Mouse (Mus musculus) lung, postnatal 25 days (tissue): Measurements from ENCODE around the gene Cpa5.

ENCODE experiments used
- DNase-seq: peaks from one replicate; pipeline ENCODE4 v3.0.0; 2022; ENCODE audit warnings: low spot score

Cpa5 gene

GRCm38 (mm10) chr6:30604342-30604867 lies 6.4 kb upstream of the Cpa5 start:
- DNase-seq, result no peak

DNA sequence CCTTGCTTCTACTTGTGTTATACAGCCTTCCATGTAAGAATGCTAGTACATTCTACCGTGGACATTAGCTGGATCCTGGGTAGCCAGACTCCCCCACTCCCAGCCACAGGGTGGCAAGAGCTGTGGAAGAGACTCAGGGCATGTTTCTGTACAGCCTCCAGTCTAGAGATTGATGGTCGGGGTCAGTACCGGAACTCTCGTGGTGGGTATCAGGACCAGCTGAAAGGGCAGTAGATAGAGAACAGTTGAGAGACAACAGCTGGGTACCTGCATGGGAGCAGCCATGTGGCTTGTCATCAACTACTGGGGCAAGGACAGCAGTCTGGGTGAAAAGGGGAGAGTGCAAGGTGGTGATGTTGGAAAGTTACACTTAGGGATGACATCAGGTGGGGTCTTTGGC lies 5.7 kb upstream of the Cpa5 start:
- DNase-seq, result no peak

DNA sequence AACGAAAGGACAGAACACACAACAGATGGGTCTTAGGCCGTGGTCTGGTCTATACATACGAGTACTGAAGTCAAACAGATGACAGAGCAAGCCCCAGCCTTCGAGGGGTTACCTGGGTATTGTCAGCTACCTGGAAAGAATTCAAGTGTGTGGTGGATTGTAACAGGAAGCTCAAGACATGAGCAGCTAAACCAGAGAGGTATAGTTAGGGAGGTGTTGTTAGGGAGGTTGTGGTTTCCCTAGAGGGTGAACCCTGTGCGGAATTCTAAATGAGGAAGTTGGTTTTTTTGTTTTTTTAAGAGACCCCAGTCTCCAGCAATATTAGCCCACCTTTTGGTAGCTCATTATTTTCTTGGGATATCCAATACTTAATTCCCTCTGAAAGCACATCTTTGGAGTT lies 5.1 kb upstream of the Cpa5 start:
- DNase-seq, result no peak

- no peak for DNase-seq
Observed at GRCm38 (mm10) chr6:30611212-30611611, 402 bp downstream of the Cpa5 start.

- DNase-seq, result no peak
Observed at GRCm38 (mm10) chr6:30614251-30614650, 3.4 kb downstream of the Cpa5 start.

DNA sequence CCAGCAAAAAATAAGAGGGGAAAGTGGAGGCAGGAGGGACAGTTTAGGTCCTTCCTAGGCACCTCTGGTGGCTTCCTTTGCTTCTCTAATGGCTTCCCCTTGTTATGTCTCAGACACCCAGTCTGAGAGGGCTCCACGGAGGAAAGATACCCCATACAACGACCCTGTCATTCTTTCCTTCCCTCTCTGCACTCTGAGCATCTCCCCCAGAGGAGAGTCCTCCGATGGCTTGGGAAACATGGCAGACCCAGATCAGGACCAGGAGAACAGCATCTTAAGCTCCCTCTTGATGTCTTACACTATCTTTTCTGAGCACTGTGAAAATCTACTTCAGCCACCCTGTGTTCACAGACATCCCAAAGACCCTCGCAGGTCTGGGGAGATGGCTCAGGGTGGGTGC lies 4.9 kb downstream of the Cpa5 start:
- DNase-seq, result no peak

DNA sequence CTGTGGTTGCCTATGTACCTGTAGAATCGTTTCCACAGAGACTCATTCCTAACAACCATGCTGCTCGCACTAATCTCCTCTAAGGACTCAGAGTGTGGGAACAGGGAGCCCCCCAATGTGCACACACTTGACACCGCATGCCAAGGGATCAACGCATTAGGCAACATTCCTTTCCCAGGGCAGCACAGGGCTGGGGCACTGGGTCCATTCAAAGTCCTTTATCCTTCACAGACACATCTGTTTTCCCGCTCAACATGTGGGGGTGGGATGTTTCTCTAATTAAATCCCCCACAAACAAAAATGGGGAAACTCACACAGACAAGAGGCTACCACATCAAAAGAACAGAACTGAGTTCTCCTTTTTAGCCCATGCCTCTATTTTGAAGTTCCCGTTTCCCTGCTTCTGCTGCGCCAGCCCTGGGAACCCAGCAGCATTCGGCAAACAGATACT lies 5.7 kb downstream of the Cpa5 start:
- DNase-seq, result no peak

DNA sequence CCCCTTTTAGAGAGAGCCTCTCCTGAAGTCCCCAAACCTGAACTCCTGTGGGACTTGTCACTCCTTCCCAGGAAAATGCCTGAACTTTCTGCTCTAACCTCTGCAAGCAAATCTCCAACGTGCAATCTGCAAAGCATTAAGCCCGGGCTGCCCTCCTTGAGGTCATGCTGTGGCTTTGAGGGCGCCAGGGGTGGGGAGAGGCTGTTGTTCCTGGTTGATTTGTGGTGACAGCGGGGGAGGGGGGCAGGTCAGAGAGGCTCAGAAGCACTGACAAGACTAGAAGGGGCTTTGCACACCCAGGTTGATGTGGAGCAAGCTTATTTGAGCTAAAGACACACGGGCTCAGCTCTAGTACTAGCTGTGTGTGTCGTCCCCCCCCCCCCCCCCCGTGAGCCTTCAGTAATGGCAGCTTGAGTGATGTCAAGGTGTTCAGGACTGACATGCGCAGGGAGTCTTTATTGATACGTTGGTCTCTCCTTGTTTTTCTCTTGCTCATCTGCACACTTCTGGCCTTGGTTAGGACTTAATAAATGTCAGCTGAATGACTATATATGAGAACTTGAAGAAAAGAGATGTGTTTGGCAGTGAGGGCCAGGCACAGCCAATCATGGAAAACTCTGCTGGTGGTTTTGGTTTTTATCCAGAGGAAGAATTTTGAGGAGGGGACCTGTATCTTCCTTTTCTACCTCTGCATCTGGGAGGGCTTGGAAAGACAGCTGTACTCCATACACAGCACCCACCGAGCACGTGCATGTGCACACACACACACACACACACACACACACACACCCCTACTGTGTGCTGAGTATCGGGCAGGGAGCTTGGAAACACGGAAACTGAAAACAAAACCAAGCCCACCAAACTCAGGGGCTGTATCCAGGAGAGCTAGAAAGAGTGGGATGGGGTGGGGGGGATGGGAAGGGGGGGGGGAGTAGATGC lies 6.5 kb downstream of the Cpa5 start:
- no peak for DNase-seq

DNA sequence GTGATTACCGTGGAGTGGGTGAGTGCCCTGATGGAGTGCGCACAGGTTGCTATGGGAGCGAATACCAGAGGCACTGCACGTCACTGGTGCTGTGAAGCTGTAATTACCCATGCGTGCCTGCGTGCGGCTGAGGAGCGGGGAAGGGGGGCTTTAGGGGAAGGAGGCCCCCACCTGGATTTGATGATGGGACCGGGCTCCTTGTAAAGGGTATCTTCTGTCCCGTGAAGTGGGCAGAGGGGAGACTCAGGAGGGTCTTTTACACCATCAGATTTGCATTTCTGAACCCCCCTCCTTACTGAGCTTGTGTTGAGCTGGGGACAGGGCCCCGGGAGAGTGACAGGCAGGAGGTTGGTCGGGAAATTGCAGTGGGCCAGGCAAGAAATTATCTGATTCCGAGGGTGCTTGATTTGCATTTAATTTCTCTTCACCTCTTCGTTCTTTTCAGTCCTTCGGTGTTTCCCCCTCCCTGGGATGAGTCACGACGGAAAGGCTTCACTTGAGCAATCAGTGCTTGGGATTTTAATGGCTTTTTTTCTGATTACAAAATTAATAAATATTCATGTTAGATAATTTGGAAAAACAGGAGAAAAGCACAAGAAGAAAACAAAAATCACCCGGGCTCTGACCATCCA lies 7.3 kb downstream of the Cpa5 start:
- DNase-seq, result no peak

GRCm38 (mm10) chr6:30618735-30619134 lies 7.9 kb downstream of the Cpa5 start:
- no peak for DNase-seq

GRCm38 (mm10) chr6:30619606-30620005 lies 8.8 kb downstream of the Cpa5 start:
- DNase-seq, result no peak

DNA sequence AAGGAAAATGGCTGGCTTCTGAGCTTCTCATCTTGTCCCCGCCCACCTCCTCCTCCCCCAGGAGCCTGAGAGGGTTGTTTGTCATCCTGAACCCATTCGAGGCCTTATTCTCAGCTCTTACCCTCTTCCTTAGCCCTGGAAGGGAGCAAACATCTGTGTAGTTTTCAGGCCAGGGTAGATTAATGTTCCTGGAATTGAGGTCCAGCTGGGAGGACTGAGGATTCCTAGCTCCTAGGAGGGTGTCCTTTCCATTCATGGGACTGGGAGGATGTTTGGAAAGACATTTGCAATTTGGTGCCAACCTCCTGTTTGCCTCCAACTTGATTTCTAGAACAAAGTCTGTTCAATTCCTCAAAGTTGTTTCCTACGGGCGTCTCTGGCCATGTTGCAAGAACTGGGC lies 9.8 kb downstream of the Cpa5 start:
- DNase-seq, result no peak

GRCm38 (mm10) chr6:30620994-30621393 lies 10.2 kb downstream of the Cpa5 start:
- DNase-seq, result no peak

- DNase-seq, result no peak
Observed at GRCm38 (mm10) chr6:30621986-30622389, 11.2 kb downstream of the Cpa5 start.

GRCm38 (mm10) chr6:30624763-30625162 lies 14.0 kb downstream of the Cpa5 start:
- DNase-seq, result no peak

DNA sequence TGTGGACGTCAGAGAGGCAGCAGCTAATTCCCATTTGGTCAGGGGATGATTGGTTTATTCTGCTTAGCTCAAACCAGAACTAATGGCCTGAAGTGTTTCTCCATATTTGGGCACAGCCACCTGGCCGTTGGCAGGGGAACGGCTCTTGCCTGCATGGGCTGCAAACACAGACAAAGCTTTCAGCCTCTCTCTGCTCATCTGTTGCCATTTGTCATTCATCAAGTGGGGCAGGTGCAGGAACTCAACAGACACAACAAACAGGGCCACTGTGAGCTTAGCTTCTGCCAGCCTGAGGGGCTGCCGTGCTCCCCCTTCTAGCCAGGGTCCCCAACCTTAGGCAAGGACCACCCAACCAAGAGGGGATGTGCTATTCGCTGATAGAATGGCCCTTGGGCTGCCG lies 17.3 kb downstream of the Cpa5 start:
- no peak for DNase-seq

- DNase-seq, result no peak
Observed at GRCm38 (mm10) chr6:30629989-30630388, 19.2 kb downstream of the Cpa5 start.

GRCm38 (mm10) chr6:30635361-30635862 lies 24.6 kb downstream of the Cpa5 start:
- no peak for DNase-seq

DNA sequence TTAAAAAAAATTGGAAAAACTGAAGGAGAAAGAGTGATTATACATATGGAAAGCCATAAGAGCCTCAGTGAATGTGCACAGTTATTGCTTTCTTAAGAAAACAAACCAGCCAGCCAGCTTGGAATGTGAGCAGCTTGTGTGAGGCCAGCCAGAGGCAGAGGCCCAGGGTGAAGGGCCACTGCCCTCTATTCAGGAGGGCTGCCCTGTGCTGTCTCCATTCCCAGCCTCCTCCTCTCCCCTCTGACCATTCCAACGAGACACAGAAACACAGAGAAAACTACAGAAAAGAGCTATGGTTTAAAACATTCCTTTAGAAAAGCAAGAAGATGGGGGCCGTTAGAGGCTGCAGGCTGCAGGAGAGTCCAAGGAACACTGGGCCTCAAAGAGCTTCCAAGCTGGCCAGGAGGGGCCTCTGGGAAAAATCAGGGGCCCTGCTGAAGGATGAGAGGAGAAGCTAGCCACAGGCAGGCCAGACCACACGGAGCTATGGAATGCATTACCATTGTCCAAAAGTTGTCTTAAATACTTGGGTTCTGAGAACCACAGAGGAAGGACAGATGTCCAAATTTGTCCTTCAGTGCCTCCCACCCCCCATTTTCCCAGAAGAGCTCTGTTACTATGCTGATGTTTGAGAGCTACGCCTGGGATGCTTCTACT lies 25.5 kb downstream of the Cpa5 start:
- DNase-seq, result no peak

GRCm38 (mm10) chr6:30638674-30639268 lies 28.0 kb downstream of the Cpa5 start, which contains the start of gene Cpa1:
Cpa1 (plus strand) TSS chr6:30639218.
- DNase-seq, result no peak

DNA sequence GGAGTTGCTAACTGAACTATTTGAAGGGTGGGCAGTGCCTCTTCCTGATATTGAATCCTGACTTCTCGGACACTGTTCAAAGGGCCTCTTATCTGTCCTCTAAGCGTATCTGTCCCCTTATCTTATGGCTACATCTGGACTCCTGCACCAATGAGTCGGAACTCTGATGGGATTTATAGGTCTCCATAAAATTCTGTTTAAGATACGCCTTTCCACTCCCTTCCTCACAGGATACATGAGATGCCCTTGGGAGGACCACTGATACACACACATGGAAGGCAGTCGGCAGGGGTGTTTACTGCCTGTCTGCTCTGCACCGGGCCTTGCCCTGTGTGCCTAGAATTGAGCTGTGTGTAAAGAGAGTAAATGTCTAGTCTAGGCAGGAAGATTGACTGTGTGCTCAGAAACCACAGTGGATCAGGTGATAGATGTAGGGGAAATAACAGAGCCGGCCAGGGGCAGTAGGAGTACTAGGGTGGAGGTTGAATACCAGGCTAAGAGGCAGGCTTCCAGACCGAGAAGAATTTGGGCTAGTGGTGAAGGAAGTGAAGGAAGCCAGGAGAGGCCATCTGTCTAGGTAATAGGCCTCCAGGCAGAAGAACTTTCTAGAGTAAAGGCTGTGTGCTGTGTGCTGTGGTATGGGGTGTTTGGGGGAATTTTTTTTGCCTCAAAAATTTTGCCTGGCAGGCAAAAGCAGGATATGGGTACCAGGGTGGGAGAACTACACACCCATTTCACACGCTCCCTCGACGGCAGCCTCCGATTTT lies 33.1 kb downstream of the Cpa5 start:
- DNase-seq, result peak; percentile 36
